Mouse (Mus musculus) midbrain, embryonic 14.5 days (tissue): ENCODE results near the gene Ncf2. TPM values are rescaled to one million over a fixed set of nuclear protein-coding genes. Genes with fewer than 3 reads are reported as not detected.

Source experiments
- ATAC-seq: fragments of 200-750 bp; cut with Nextera tagmentation; 2 replicates; pipeline ENCODE4 v1.8.0; 2017; ENCODE audit warnings: moderate number of reproducible peaks, moderate library complexity; ENCODE audit not compliant: low FRiP score, low TSS enrichment
- DNase-seq: peaks from one replicate; pipeline ENCODE4 v3.0.0-alpha.2; 2015
- H3K27ac ChIP-seq: fragments of 300-500 bp; sonication (generic); replicated peaks from 2 replicates; pipeline ENCODE4 v1.5.1; 2014; ENCODE audit warnings: mild to moderate bottlenecking, low read depth, low read length, moderate library complexity
- H3K27me3 ChIP-seq: fragments of 300-500 bp; sonication (generic); 2 replicates; pipeline ENCODE4 v1.6.1; 2014; ENCODE audit warnings: low read length, control low read depth, mixed read lengths; ENCODE audit not compliant: control insufficient read depth, insufficient read depth
- H3K36me3 ChIP-seq: fragments of 300-500 bp; sonication (generic); 2 replicates; pipeline ENCODE4 v1.6.1; 2014; ENCODE audit warnings: low read length, control low read depth; ENCODE audit not compliant: control insufficient read depth, insufficient read depth
- H3K4me1 ChIP-seq: fragments of 300-500 bp; sonication (generic); 2 replicates; pipeline ENCODE4 v1.6.1; 2014; ENCODE audit warnings: mild to moderate bottlenecking, antibody characterized with exemption, low read length, control low read depth; ENCODE audit not compliant: control insufficient read depth, insufficient read depth
- H3K4me2 ChIP-seq: fragments of 300-500 bp; sonication (generic); 2 replicates; pipeline ENCODE4 v1.6.1; 2014; ENCODE audit warnings: mild to moderate bottlenecking, low read length, moderate library complexity
- H3K4me3 ChIP-seq: fragments of 300-500 bp; sonication (generic); replicated peaks from 2 replicates; pipeline ENCODE4 v1.5.1; 2014; ENCODE audit warnings: low read depth, low read length
- H3K9ac ChIP-seq: fragments of 300-500 bp; sonication (generic); replicated peaks from 2 replicates; pipeline ENCODE4 v1.6.1; 2014; ENCODE audit warnings: mild to moderate bottlenecking, low read length, moderate library complexity
- H3K9me3 ChIP-seq: fragments of 300-500 bp; sonication (generic); 2 replicates; pipeline ENCODE4 v1.6.1; 2016; ENCODE audit warnings: low read length, control low read depth, mixed read lengths; ENCODE audit not compliant: control insufficient read depth
- WGBS: fragments of 180-500 bp; shearing (Covaris S2); extraction: QIAGEN DNeasy Blood & Tissue Kit; methylation state at CpG from one replicate; pipeline ENCODE4 v1.1.7; 2014; 5-methylcytosine and 5-hydroxymethylcytosine counted together
- polyA plus RNA-seq: library from polyadenylated mRNA; unstranded; fragments of >200 nt; fragmentation: Nextera tagmentation; extraction: Ambion mirVana; gene quantifications from 2 replicates; pipeline ENCODE4 v1.2.1, GENCODE M21; 2014

Gene Ncf2
- polyA plus RNA-seq, 1 experiment from 2014 or later = 3.4 TPM

DNA sequence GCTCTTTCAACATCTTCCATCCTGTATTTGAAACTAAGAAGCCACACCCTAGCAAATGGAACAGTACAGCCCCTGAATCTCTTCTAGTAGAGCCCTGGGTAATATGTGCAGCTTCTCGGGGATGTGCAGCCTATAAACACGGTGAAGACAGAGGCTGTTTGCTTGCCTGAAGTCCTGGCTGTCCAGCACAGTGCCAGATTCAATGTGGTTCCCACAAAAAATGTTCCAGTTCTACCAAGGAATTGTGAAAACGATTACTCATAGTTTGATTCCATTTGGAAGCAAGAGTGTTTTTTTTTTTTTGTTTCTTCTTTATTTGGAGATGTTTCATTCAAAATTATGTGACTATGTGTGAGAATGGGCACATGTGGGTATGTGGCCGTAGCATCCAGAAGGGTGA, 21.8 kb downstream of the Ncf2 start:
- no peak overlapping the region for H3K27ac ChIP-seq
- DNase-seq = no peak
- WGBS = 94% methylated on average over 4 of the region's 4 CpGs
- H3K4me1 ChIP-seq = peaks cover 15% of the 10 kb centered on the region
- H3K4me3 ChIP-seq = no peak overlapping the region
- H3K9me3 ChIP-seq = peaks cover 5% of the 10 kb centered on the region; the same call in 1 of the 2 replicates
- ATAC-seq = no peak
- no peaks in the 10 kb centered on the region for H3K36me3 ChIP-seq
- H3K4me2 ChIP-seq = no peak overlapping the region
- H3K9ac ChIP-seq = no peak overlapping the region
- no peaks in the 10 kb centered on the region for H3K27me3 ChIP-seq

DNA sequence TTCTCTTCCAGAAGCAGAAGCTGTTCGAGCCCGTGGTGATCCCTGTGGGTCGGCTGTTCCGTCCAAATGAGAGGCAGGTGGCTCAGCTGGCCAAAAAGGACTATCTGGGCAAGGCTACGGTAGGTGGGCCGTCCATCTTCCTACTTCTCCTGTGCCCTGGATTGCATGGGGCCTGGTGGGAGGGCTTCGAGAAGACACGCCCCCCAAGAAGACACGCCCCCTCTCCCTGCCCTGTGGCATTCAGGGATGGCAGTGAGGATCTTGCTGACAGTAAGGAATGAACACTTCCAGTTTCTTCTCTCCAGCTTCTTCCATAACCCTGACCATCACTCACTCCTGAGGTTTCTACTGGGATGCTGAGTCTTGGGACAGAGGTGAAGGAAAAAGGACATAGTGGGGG, 24.2 kb downstream of the Ncf2 start:
- Histone ChIP-seq H3K4me1 (no peaks in the 10 kb centered on the region), H3K4me3 (no peak overlapping the region), H3K9me3 (peaks cover 5% of the 10 kb centered on the region; the same call in 1 of the 2 replicates), H3K27ac (no peak overlapping the region), H3K9ac (no peak overlapping the region), H3K4me2 (no peak overlapping the region), H3K27me3 (no peaks in the 10 kb centered on the region), H3K36me3 (no peaks in the 10 kb centered on the region)
- DNase-seq (no peak), ATAC-seq (no peak)
- 78% methylated on average over 9 of the region's 9 CpGs for WGBS

DNA sequence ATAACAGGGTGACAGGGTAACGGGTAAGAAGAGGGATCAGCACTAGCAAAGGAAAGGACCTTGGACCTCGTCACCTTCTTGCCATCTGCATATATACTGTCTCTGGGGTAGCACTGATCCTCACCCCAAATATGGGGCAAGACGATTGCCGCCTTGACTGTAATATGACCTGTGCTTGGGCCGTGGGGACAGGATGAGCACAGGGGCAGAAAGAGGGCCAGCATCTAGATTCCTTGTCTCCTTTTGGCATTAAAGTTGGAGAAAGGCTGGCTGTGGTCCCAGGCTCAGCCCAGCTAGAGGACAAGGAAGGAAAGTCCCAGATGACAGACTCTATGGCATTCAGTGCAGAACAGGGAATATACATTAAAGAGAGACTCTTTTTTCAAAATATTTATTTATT, 26.5 kb downstream of the Ncf2 start:
- DNase-seq = no peak
- 86% methylated on average over 5 of the region's 5 CpGs for WGBS

DNA sequence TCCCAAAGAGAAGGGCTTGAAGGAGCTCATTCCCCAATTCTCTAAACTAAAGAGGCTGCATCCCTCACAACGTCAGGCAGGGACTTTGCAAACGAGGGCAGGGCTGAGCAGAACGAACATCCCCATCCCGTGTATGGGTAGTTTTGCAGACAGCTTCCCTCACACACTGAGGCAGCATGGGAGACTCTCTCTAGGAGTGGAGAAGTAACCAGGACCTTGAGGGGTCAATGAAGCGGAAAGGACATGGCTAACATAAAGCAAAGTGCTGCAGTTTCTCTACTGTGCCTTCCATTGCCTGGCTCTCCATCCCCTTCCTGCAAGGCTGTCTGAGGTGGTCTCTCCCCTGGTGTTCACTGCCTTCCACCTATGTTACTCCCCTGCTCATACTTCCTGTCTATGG, 28.2 kb downstream of the Ncf2 start:
- DNase-seq = no peak

More for the DNA sequence above, 26.5 kb downstream of the Ncf2 start:
- no peaks in the 10 kb centered on the region for H3K27me3 ChIP-seq
- H3K36me3 ChIP-seq = no peaks in the 10 kb centered on the region
- no peaks in the 10 kb centered on the region; the same call in 1 of the 2 replicates for H3K4me1 ChIP-seq
- H3K4me3 ChIP-seq = no peak overlapping the region
- H3K9me3 ChIP-seq = peaks cover 5% of the 10 kb centered on the region; the same call in 1 of the 2 replicates
- no peak overlapping the region for H3K27ac ChIP-seq
- H3K4me2 ChIP-seq = no peak overlapping the region
- ATAC-seq = no peak
- no peak overlapping the region for H3K9ac ChIP-seq

DNA sequence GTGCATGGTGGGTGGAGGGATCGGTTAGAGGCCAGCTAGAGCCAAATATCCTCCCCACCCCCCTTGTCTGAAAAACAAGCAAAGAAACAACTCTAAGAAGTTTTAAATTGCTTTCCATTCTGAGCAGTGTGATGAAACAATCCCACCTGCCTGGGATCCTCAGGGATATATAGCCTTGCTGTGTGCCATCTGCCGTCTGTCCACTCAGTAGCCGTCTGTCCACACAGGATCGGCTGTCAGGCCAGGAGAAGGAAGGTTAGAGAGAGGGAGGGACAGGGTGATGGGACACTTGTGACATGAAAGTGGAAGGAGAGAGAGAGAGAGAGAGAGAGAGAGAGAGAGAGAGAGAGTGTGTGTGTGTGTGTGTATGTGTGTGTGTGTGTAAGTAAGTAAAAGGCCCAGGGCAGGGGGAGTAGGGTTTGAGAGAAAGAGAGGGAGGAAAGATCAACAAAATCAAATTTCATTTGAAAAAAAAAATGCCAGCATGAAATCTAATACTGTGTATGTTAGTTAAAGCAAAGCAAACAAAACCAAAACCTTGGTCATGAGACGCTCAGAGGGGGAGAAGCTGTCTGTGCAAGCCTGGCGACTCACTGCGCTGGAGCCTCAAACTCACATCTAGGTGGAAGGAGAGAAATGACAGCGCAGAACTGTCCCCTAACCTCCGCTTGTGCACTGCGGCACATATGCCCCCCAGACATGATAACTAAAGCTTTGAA, 28.8 kb downstream of the Ncf2 start:
- no peak overlapping the region for H3K4me3 ChIP-seq
- H3K9me3 ChIP-seq = no peaks in the 10 kb centered on the region
- H3K27me3 ChIP-seq = no peaks in the 10 kb centered on the region
- H3K4me1 ChIP-seq = no peaks in the 10 kb centered on the region; the same call in 1 of the 2 replicates
- no peak overlapping the region for H3K4me2 ChIP-seq
- ATAC-seq = no peak
- DNase-seq = no peak
- no peak overlapping the region for H3K9ac ChIP-seq
- 86% methylated on average over 10 of the region's 10 CpGs for WGBS
- H3K36me3 ChIP-seq = no peaks in the 10 kb centered on the region
- H3K27ac ChIP-seq = no peak overlapping the region

More for the DNA sequence above, 28.2 kb downstream of the Ncf2 start:
- Histone ChIP-seq H3K9ac (no peak overlapping the region), H3K9me3 (no peaks in the 10 kb centered on the region), H3K4me1 (no peaks in the 10 kb centered on the region; the same call in 1 of the 2 replicates), H3K36me3 (no peaks in the 10 kb centered on the region), H3K4me3 (no peak overlapping the region), H3K27me3 (no peaks in the 10 kb centered on the region), H3K27ac (no peak overlapping the region), H3K4me2 (no peak overlapping the region)
- 83% methylated on average over 5 of the region's 5 CpGs for WGBS
- ATAC-seq = no peak

DNA sequence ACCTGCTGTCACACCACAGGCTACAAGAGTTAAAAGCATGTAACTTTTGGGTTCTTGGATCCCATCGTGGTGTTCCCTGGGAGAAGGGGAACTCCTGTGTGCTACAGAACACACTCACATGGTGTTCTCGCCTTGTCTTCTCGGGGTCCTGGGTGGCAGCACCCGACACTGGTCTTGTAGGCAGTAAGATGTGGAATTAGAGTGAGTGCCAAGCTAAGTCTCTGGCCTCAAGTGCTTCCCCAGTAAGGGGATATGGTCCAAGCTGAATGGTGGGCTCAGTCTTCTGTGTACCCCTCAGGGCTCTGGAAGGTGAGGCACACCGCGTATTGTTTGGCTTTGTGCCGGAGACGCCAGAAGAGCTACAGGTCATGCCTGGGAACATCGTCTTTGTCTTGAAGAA, 30.1 kb downstream of the Ncf2 start:
- H3K4me2 ChIP-seq = no peak overlapping the region
- no peaks in the 10 kb centered on the region for H3K27me3 ChIP-seq
- no peaks in the 10 kb centered on the region; the same call in 1 of the 2 replicates for H3K4me1 ChIP-seq
- no peaks in the 10 kb centered on the region for H3K9me3 ChIP-seq
- H3K9ac ChIP-seq = no peak overlapping the region
- peaks cover 5% of the 10 kb centered on the region; the same call in 1 of the 2 replicates for H3K36me3 ChIP-seq
- 93% methylated on average over 9 of the region's 9 CpGs for WGBS
- no peak for DNase-seq
- H3K4me3 ChIP-seq = no peak overlapping the region
- no peak for ATAC-seq
- H3K27ac ChIP-seq = no peak overlapping the region

DNA sequence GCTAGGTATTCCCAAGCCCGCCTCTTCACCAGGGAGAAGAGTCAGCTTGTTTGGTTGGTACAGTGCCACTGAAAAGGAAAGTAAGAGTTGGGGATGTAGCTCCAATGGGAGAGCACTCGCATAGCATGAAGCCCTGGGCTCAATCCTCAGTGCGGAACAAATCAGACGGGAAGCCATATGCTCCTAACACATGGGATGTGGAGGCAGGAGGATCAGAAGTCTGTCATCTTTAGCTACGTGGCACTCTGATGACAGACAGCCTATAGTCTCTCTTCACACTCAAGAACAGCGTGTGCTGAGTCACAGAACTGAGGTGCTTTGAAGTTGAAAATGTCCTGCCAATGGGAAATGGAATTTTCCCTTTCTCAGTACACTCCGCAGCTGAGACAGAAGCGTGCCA, 31.0 kb downstream of the Ncf2 start:
- Histone ChIP-seq H3K27ac (no peak overlapping the region), H3K36me3 (peaks cover 9% of the 10 kb centered on the region), H3K9me3 (no peaks in the 10 kb centered on the region), H3K9ac (no peak overlapping the region), H3K4me2 (no peak overlapping the region), H3K4me1 (no peaks in the 10 kb centered on the region; the same call in 1 of the 2 replicates), H3K27me3 (no peaks in the 10 kb centered on the region), H3K4me3 (no peak overlapping the region)
- no peak for ATAC-seq
- no peak for DNase-seq
- 83% methylated on average over 8 of the region's 8 CpGs for WGBS

DNA sequence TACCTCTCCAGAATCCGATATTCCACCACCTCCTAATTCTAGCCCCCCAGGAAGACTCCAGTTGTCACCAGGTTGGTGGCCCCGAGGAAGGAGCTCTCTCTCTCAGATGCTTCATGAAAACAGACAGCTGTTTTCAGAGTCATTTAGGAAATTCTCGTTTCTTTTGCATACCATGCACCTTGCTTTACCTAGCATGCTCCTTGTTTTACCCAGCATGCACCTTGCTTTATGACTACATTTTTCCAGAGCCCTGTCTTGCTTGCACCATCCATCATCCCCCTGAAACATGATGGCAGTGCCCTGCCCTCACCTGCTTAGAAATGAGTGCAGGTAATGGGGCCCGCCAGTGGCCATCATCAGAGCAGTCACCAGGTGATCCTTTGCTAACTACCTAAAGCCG, 31.6 kb downstream of the Ncf2 start:
- H3K27ac ChIP-seq = no peak overlapping the region

DNA sequence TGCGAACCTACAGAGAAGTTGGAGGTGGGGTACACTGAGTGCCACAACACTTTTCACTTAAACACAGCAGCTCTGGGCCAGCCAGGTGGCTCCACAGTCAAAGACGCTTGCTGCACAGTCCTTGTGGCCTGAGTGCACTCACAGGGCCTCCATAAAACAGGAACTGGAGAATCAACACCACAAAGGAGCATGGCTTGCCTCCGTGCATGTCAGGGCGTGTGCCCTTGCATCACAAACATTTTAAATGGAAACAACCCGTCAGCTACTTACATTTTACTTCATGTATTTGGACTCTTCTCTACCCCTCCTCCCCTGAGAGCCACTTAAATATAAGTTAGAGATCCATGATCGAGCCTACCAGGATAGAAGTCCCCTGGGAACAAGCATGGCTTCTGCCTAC, 32.3 kb downstream of the Ncf2 start:
- Histone ChIP-seq H3K36me3 (peaks cover 22% of the 10 kb centered on the region), H3K9ac (no peak overlapping the region), H3K27me3 (no peaks in the 10 kb centered on the region), H3K27ac (no peak overlapping the region), H3K4me1 (no peaks in the 10 kb centered on the region; the same call in 1 of the 2 replicates), H3K4me3 (no peak overlapping the region), H3K4me2 (no peak overlapping the region), H3K9me3 (no peaks in the 10 kb centered on the region)
- 94% methylated on average over 6 of the region's 6 CpGs for WGBS
- no peak for DNase-seq
- ATAC-seq = no peak

More for the DNA sequence above, 31.6 kb downstream of the Ncf2 start:
- Histone ChIP-seq H3K9ac (no peak overlapping the region), H3K4me2 (no peak overlapping the region), H3K4me3 (no peak overlapping the region), H3K27me3 (no peaks in the 10 kb centered on the region), H3K4me1 (no peaks in the 10 kb centered on the region; the same call in 1 of the 2 replicates), H3K36me3 (peaks cover 15% of the 10 kb centered on the region), H3K9me3 (no peaks in the 10 kb centered on the region)
- DNase-seq (no peak), ATAC-seq (no peak)
- WGBS = 89% methylated on average over 5 of the region's 5 CpGs
